Mouse (Mus musculus): Measurements from ENCODE around the gene Rpl18. TPM values are rescaled to one million over a fixed set of nuclear protein-coding genes. Genes with fewer than 3 reads are reported as not detected.

The Rpl18 gene
- polyA plus RNA-seq, 1 experiment from 2014 or later: 966 TPM

- Histone ChIP-seq H3K9me3 (replicated peaks; ENCODE audit: control insufficient read depth, low read length) (no peaks in the 10 kb centered on the region), H3K27ac (ENCODE audit: low read depth, low read length) (peak overlapping the region; percentile 75; the same call in 1 of the 2 replicates), H3K4me1 (ENCODE audit: control insufficient read depth, insufficient read depth, low read length) (peaks cover 42% of the 10 kb centered on the region), H3K9ac (ENCODE audit: low read length) (peak overlapping the region; percentile 5; the same call in 1 of the 2 replicates), H3K36me3 (ENCODE audit: control insufficient read depth, insufficient read depth, low read length) (peaks cover 42% of the 10 kb centered on the region), H3K4me2 (ENCODE audit: low read length) (no peak overlapping the region; the same call in 1 of the 2 replicates), H3K27me3 (replicated peaks; ENCODE audit: control insufficient read depth, insufficient read depth, low read length) (no peaks in the 10 kb centered on the region), H3K4me3 (ENCODE audit: low read depth, low read length) (no peak overlapping the region)
- ATAC-seq: no peak
- WGBS: 38% methylated on average over 6 of the region's 6 CpGs
- DNase-seq (ENCODE audit: low spot score): peak; percentile 75
Observed at GRCm38 (mm10) chr7:45709036-45709435, 6.2 kb upstream of the Rpl18 start.

GRCm38 (mm10) chr7:45709677-45710355 lies 5.4 kb upstream of the Rpl18 start:
- DNase-seq (ENCODE audit: low spot score) (no peak), ATAC-seq (no peak)
- Histone ChIP-seq H3K9me3 (replicated peaks; ENCODE audit: control insufficient read depth, low read length) (no peaks in the 10 kb centered on the region), H3K4me2 (ENCODE audit: low read length) (peak overlapping the region; percentile 12; the same call in 1 of the 2 replicates), H3K27ac (ENCODE audit: low read depth, low read length) (peak overlapping the region; percentile 75), H3K27me3 (replicated peaks; ENCODE audit: control insufficient read depth, insufficient read depth, low read length) (no peaks in the 10 kb centered on the region), H3K9ac (ENCODE audit: low read length) (0 out of 2 replicates have a peak overlapping the region, but pooled peaks have one; percentile 5), H3K4me1 (ENCODE audit: control insufficient read depth, insufficient read depth, low read length) (peaks cover 47% of the 10 kb centered on the region), H3K4me3 (ENCODE audit: low read depth, low read length) (no peak overlapping the region), H3K36me3 (ENCODE audit: control insufficient read depth, insufficient read depth, low read length) (peaks cover 42% of the 10 kb centered on the region)
- WGBS: 80% methylated on average over 14 of the region's 14 CpGs

- Histone ChIP-seq H3K4me2 (ENCODE audit: low read length) (no peak overlapping the region), H3K4me1 (ENCODE audit: control insufficient read depth, insufficient read depth, low read length) (peaks cover 43% of the 10 kb centered on the region), H3K27ac (ENCODE audit: low read depth, low read length) (0 out of 2 replicates have a peak overlapping the region, but pooled peaks have one; percentile 75), H3K27me3 (replicated peaks; ENCODE audit: control insufficient read depth, insufficient read depth, low read length) (no peaks in the 10 kb centered on the region), H3K36me3 (ENCODE audit: control insufficient read depth, insufficient read depth, low read length) (peaks cover 42% of the 10 kb centered on the region), H3K9me3 (replicated peaks; ENCODE audit: control insufficient read depth, low read length) (no peaks in the 10 kb centered on the region), H3K4me3 (ENCODE audit: low read depth, low read length) (no peak overlapping the region), H3K9ac (ENCODE audit: low read length) (no peak overlapping the region)
- ATAC-seq (no peak), DNase-seq (ENCODE audit: low spot score) (no peak)
- 95% methylated on average over 20 of the region's 20 CpGs for WGBS
Observed at GRCm38 (mm10) chr7:45710477-45711191, 4.6 kb upstream of the Rpl18 start.

GRCm38 (mm10) chr7:45711316-45712021 lies 3.8 kb upstream of the Rpl18 start:
- Histone ChIP-seq H3K36me3 (ENCODE audit: control insufficient read depth, insufficient read depth, low read length) (peaks cover 42% of the 10 kb centered on the region), H3K27me3 (replicated peaks; ENCODE audit: control insufficient read depth, insufficient read depth, low read length) (no peaks in the 10 kb centered on the region), H3K9me3 (replicated peaks; ENCODE audit: control insufficient read depth, low read length) (no peaks in the 10 kb centered on the region), H3K4me2 (ENCODE audit: low read length) (no peak overlapping the region), H3K27ac (ENCODE audit: low read depth, low read length) (no peak overlapping the region), H3K9ac (ENCODE audit: low read length) (no peak overlapping the region), H3K4me3 (ENCODE audit: low read depth, low read length) (no peak overlapping the region), H3K4me1 (ENCODE audit: control insufficient read depth, insufficient read depth, low read length) (peaks cover 43% of the 10 kb centered on the region)
- ATAC-seq (no peak), DNase-seq (ENCODE audit: low spot score) (no peak)
- WGBS: 93% methylated on average over 24 of the region's 24 CpGs

GRCm38 (mm10) chr7:45712022-45712757 lies 3.1 kb upstream of the Rpl18 start:
- no peak overlapping the region for H3K4me3 ChIP-seq (ENCODE audit: low read depth, low read length)
- no peak overlapping the region for H3K27ac ChIP-seq (ENCODE audit: low read depth, low read length)
- DNase-seq (ENCODE audit: low spot score) (no peak), ATAC-seq (no peak)
- H3K9ac ChIP-seq (ENCODE audit: low read length): no peak overlapping the region
- no peak overlapping the region for H3K4me2 ChIP-seq (ENCODE audit: low read length)
- peaks cover 42% of the 10 kb centered on the region for H3K36me3 ChIP-seq (ENCODE audit: control insufficient read depth, insufficient read depth, low read length)
- 90% methylated on average over 21 of the region's 21 CpGs for WGBS
- H3K27me3 ChIP-seq (replicated peaks; ENCODE audit: control insufficient read depth, insufficient read depth, low read length): no peaks in the 10 kb centered on the region
- peaks cover 44% of the 10 kb centered on the region for H3K4me1 ChIP-seq (ENCODE audit: control insufficient read depth, insufficient read depth, low read length)
- no peaks in the 10 kb centered on the region for H3K9me3 ChIP-seq (replicated peaks; ENCODE audit: control insufficient read depth, low read length)

GRCm38 (mm10) chr7:45713396-45713795 lies 1.9 kb upstream of the Rpl18 start:
- Histone ChIP-seq H3K9ac (ENCODE audit: low read length) (no peak overlapping the region), H3K27me3 (replicated peaks; ENCODE audit: control insufficient read depth, insufficient read depth, low read length) (no peaks in the 10 kb centered on the region), H3K27ac (ENCODE audit: low read depth, low read length) (no peak overlapping the region), H3K4me2 (ENCODE audit: low read length) (no peak overlapping the region), H3K4me3 (ENCODE audit: low read depth, low read length) (no peak overlapping the region), H3K36me3 (ENCODE audit: control insufficient read depth, insufficient read depth, low read length) (peaks cover 42% of the 10 kb centered on the region), H3K4me1 (ENCODE audit: control insufficient read depth, insufficient read depth, low read length) (peaks cover 34% of the 10 kb centered on the region), H3K9me3 (replicated peaks; ENCODE audit: control insufficient read depth, low read length) (no peaks in the 10 kb centered on the region)
- no peak for ATAC-seq
- DNase-seq (ENCODE audit: low spot score): no peak
- 95% methylated on average over 16 of the region's 16 CpGs for WGBS

GRCm38 (mm10) chr7:45713881-45714520 lies 1.3 kb upstream of the Rpl18 start:
- no peaks in the 10 kb centered on the region for H3K9me3 ChIP-seq (replicated peaks; ENCODE audit: control insufficient read depth, low read length)
- DNase-seq (ENCODE audit: low spot score) (no peak), ATAC-seq (no peak)
- 85% methylated on average over 6 of the region's 6 CpGs for WGBS
- H3K4me3 ChIP-seq (ENCODE audit: low read depth, low read length): peak overlapping the region; percentile 59
- peaks cover 42% of the 10 kb centered on the region for H3K36me3 ChIP-seq (ENCODE audit: control insufficient read depth, insufficient read depth, low read length)
- no peak overlapping the region for H3K27ac ChIP-seq (ENCODE audit: low read depth, low read length)
- H3K27me3 ChIP-seq (replicated peaks; ENCODE audit: control insufficient read depth, insufficient read depth, low read length): no peaks in the 10 kb centered on the region
- peaks cover 32% of the 10 kb centered on the region for H3K4me1 ChIP-seq (ENCODE audit: control insufficient read depth, insufficient read depth, low read length)
- peak overlapping the region; percentile 78 for H3K9ac ChIP-seq (ENCODE audit: low read length)
- peak overlapping the region; percentile 90 for H3K4me2 ChIP-seq (ENCODE audit: low read length)

- peaks cover 47% of the 10 kb centered on the region for H3K36me3 ChIP-seq (ENCODE audit: control insufficient read depth, insufficient read depth, low read length)
- peak overlapping the region; percentile 59 for H3K4me3 ChIP-seq (ENCODE audit: low read depth, low read length)
- H3K9me3 ChIP-seq (replicated peaks; ENCODE audit: control insufficient read depth, low read length): no peaks in the 10 kb centered on the region
- H3K4me2 ChIP-seq (ENCODE audit: low read length): peak overlapping the region; percentile 90
- DNase-seq (ENCODE audit: low spot score): no peak
- 12% methylated on average over 14 of the region's 14 CpGs for WGBS
- peaks cover 30% of the 10 kb centered on the region for H3K4me1 ChIP-seq (ENCODE audit: control insufficient read depth, insufficient read depth, low read length)
- peak overlapping the region; percentile 78 for H3K9ac ChIP-seq (ENCODE audit: low read length)
- no peaks in the 10 kb centered on the region for H3K27me3 ChIP-seq (replicated peaks; ENCODE audit: control insufficient read depth, insufficient read depth, low read length)
- 0 out of 2 replicates have a peak overlapping the region, but pooled peaks have one; percentile 21 for H3K27ac ChIP-seq (ENCODE audit: low read depth, low read length)
- ATAC-seq: peak; percentile 52
Observed at GRCm38 (mm10) chr7:45714630-45715089, 597 bp upstream of the Rpl18 start.
